In the genomic region with DNA sequence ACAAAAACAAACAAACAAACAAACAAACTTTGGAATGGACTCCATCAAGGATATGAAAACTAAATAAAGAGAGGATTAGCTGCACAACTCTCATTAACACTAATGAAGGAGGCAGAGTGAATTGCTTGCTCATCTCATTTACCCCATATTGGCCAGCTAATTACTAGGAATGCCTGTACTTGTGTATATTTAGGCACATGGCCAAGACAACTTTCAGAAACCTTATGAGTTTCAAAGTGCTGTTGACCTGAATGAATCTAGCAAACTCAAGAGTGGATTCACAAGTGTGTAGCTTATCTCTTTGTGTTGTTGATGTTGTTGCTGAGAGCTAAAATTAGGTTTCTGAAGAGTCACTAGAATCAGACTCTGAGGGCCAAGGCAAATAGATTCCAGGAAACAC, we compare ENCODE assay signal across 26 mouse cellular contexts.
A peak's percentile ranks its signal among the peaks of the same experiment; 100 is the strongest.
DNase-seq lines count a peak whose midpoint lies in the region; ATAC-seq and TF ChIP-seq lines count a peak whose summit lies in the region.
"Had no signal": no experiment of that assay in that cellular context is flagged by ENCODE, and none has a peak within 500 bp of the region (broad histone marks: within the 10 kb centered on the region; RNA-seq: fewer than 3 reads in every experiment).

No protein-coding gene starts in this region.

- H3K4me3 ChIP-seq in forebrain, embryonic 12.5 days (replicated peaks), result no peak overlapping the region
- no peak overlapping the region for H3K4me3 ChIP-seq in forebrain, embryonic 16.5 days (replicated peaks; ENCODE audit: low read length)
- H3K4me3 ChIP-seq in hindbrain, postnatal 0 days (ENCODE audit: low read length), result no peak overlapping the region
- no peak overlapping the region for H3K4me3 ChIP-seq in hindbrain, embryonic 13.5 days
- H3K4me3 ChIP-seq in midbrain, postnatal 0 days (ENCODE audit: low read depth, low read length), result no peak overlapping the region
- no peak overlapping the region for H3K4me3 ChIP-seq in midbrain, embryonic 11.5 days (ENCODE audit: low read depth, low read length)
- H3K4me3 ChIP-seq: embryonic facial prominence, embryonic 10.5 days; embryonic facial prominence, embryonic 13.5 days; erythroblast, embryonic 14.5 days; hindbrain, embryonic 12.5 days had no signal

- H3K27ac ChIP-seq in forebrain, embryonic 12.5 days, result no peak overlapping the region
- H3K27ac ChIP-seq in forebrain, embryonic 16.5 days (ENCODE audit: low read length), result no peak overlapping the region
- H3K27ac ChIP-seq in hindbrain, postnatal 0 days, result no peak overlapping the region
- H3K27ac ChIP-seq in hindbrain, embryonic 13.5 days, result no peak overlapping the region
- H3K27ac ChIP-seq in midbrain, postnatal 0 days (ENCODE audit: low read depth, low read length), result no peak overlapping the region
- no peak overlapping the region for H3K27ac ChIP-seq in midbrain, embryonic 11.5 days (ENCODE audit: low read depth, low read length)
- H3K27ac ChIP-seq: embryonic facial prominence, embryonic 10.5 days; embryonic facial prominence, embryonic 13.5 days; hindbrain, embryonic 12.5 days had no signal

- no peak overlapping the region for H3K9ac ChIP-seq in forebrain, embryonic 12.5 days
- H3K9ac ChIP-seq in forebrain, embryonic 16.5 days (replicated peaks; ENCODE audit: low read depth, low read length), result no peak overlapping the region
- no peak overlapping the region for H3K9ac ChIP-seq in hindbrain, postnatal 0 days (replicated peaks; ENCODE audit: low read length)
- no peak overlapping the region for H3K9ac ChIP-seq in hindbrain, embryonic 13.5 days
- no peak overlapping the region for H3K9ac ChIP-seq in midbrain, postnatal 0 days (replicated peaks; ENCODE audit: low read length, poor library complexity, severe bottlenecking)
- no peak overlapping the region for H3K9ac ChIP-seq in midbrain, embryonic 11.5 days (ENCODE audit: low read length)
- H3K9ac ChIP-seq: embryonic facial prominence, embryonic 13.5 days; hindbrain, embryonic 12.5 days had no signal

- no peaks in the 10 kb centered on the region for H3K27me3 ChIP-seq in forebrain, embryonic 12.5 days
- no peaks in the 10 kb centered on the region for H3K27me3 ChIP-seq in forebrain, embryonic 16.5 days (replicated peaks; ENCODE audit: control insufficient read depth, insufficient read depth, low read length)
- no peaks in the 10 kb centered on the region for H3K27me3 ChIP-seq in hindbrain, postnatal 0 days (ENCODE audit: insufficient read depth, low read length)
- H3K27me3 ChIP-seq in hindbrain, embryonic 13.5 days, result no peaks in the 10 kb centered on the region
- no peaks in the 10 kb centered on the region for H3K27me3 ChIP-seq in midbrain, postnatal 0 days (ENCODE audit: insufficient read depth, low read length)
- no peaks in the 10 kb centered on the region for H3K27me3 ChIP-seq in midbrain, embryonic 11.5 days (ENCODE audit: control insufficient read depth, insufficient read depth, low read length)
- H3K27me3 ChIP-seq: CH12.LX; embryonic facial prominence, embryonic 13.5 days; hindbrain, embryonic 12.5 days had no signal

- H3K4me1 ChIP-seq in forebrain, embryonic 12.5 days, result no peaks in the 10 kb centered on the region
- no peaks in the 10 kb centered on the region for H3K4me1 ChIP-seq in forebrain, embryonic 16.5 days (replicated peaks; ENCODE audit: control insufficient read depth, insufficient read depth, low read length)
- no peaks in the 10 kb centered on the region for H3K4me1 ChIP-seq in hindbrain, postnatal 0 days (ENCODE audit: insufficient read depth, low read length)
- H3K4me1 ChIP-seq in hindbrain, embryonic 13.5 days (replicated peaks), result no peaks in the 10 kb centered on the region
- H3K4me1 ChIP-seq in midbrain, postnatal 0 days (ENCODE audit: insufficient read depth, low read length), result no peaks in the 10 kb centered on the region
- H3K4me1 ChIP-seq in midbrain, embryonic 11.5 days (ENCODE audit: control insufficient read depth, insufficient read depth, low read length), result no peaks in the 10 kb centered on the region
- H3K4me1 ChIP-seq: embryonic facial prominence, embryonic 10.5 days; embryonic facial prominence, embryonic 13.5 days; hindbrain, embryonic 12.5 days had no signal

- no peaks in the 10 kb centered on the region for H3K9me3 ChIP-seq in forebrain, embryonic 12.5 days
- H3K9me3 ChIP-seq in forebrain, embryonic 16.5 days (ENCODE audit: control insufficient read depth, low read length), result no peaks in the 10 kb centered on the region
- H3K9me3 ChIP-seq in hindbrain, postnatal 0 days (ENCODE audit: low read length), result no peaks in the 10 kb centered on the region
- no peaks in the 10 kb centered on the region for H3K9me3 ChIP-seq in hindbrain, embryonic 13.5 days
- no peaks in the 10 kb centered on the region for H3K9me3 ChIP-seq in midbrain, postnatal 0 days (ENCODE audit: low read length)
- H3K9me3 ChIP-seq in midbrain, embryonic 11.5 days (ENCODE audit: control insufficient read depth, low read length), result no peaks in the 10 kb centered on the region
- H3K9me3 ChIP-seq: embryonic facial prominence, embryonic 10.5 days; embryonic facial prominence, embryonic 13.5 days; G1E; hindbrain, embryonic 12.5 days had no signal

- peak; percentile 18 for DNase-seq in hindbrain, postnatal 0 days (ENCODE audit: low spot score)
- peak; percentile 35 for DNase-seq in midbrain, postnatal 0 days (ENCODE audit: low spot score)
- no peak for DNase-seq in midbrain, embryonic 11.5 days (ENCODE audit: low spot score, missing footprints)
- DNase-seq in brain, embryonic 14.5 days (ENCODE audit: low read depth), result peak; percentile 69
- DNase-seq: adrenal gland, adult 2 months; adrenal gland, postnatal 14 days; B cell, adult 2 months; cerebellum, adult 11-12 months; cerebellum, adult 8-10 months; cerebellum, postnatal 10 days; cerebellum, postnatal 36 days; embryo, embryonic 11 days; gastrocnemius, postnatal 25 days; heart, adult 18-20 months had no signal

- TF ChIP-seq CTCF in hindbrain, postnatal 0 days (IDR thresholded peaks at IDR 0.05; ENCODE audit: low read depth), result no peak
- no peak for TF ChIP-seq CTCF in midbrain, postnatal 0 days (IDR thresholded peaks at IDR 0.05)
- TF ChIP-seq CTCF in brain, embryonic 14.5 days (IDR thresholded peaks at IDR 0.05; ENCODE audit: borderline replicate concordance, extremely low read depth, insufficient read depth, insufficient read length), result no peak

- H3K4me2 ChIP-seq in forebrain, embryonic 12.5 days, result no peak overlapping the region
- H3K4me2 ChIP-seq in forebrain, embryonic 16.5 days (ENCODE audit: low read length), result no peak overlapping the region
- H3K4me2 ChIP-seq in hindbrain, postnatal 0 days (ENCODE audit: low read depth, low read length), result no peak overlapping the region
- no peak overlapping the region for H3K4me2 ChIP-seq in hindbrain, embryonic 13.5 days
- H3K4me2 ChIP-seq in midbrain, postnatal 0 days (ENCODE audit: low read depth, low read length, poor library complexity, severe bottlenecking), result no peak overlapping the region
- no peak overlapping the region for H3K4me2 ChIP-seq in midbrain, embryonic 11.5 days
- H3K4me2 ChIP-seq: embryonic facial prominence, embryonic 13.5 days; hindbrain, embryonic 12.5 days had no signal

- no peak for TF ChIP-seq POLR2A in brain, embryonic 14.5 days (IDR thresholded peaks at IDR 0.05; ENCODE audit: borderline replicate concordance, extremely low read depth, insufficient read depth, insufficient read length, poor library complexity, severe bottlenecking)

- ATAC-seq in forebrain, embryonic 12.5 days (ENCODE audit: low FRiP score), result peak; percentile 33; the same call in 1 of the 2 replicates
- ATAC-seq in forebrain, embryonic 16.5 days, result no peak
- ATAC-seq in hindbrain, postnatal 0 days, result no peak
- ATAC-seq in hindbrain, embryonic 13.5 days (ENCODE audit: low FRiP score), result no peak
- no peak for ATAC-seq in midbrain, postnatal 0 days (ENCODE audit: low FRiP score)
- ATAC-seq in midbrain, embryonic 11.5 days (ENCODE audit: low FRiP score), result no peak
- ATAC-seq: hindbrain, embryonic 16.5 days; inflammation-experienced regulatory T-cells, adult 6 months; intestine, embryonic 16.5 days had no signal

- H3K36me3 ChIP-seq in forebrain, embryonic 12.5 days (replicated peaks), result no peaks in the 10 kb centered on the region
- no peaks in the 10 kb centered on the region for H3K36me3 ChIP-seq in forebrain, embryonic 16.5 days (ENCODE audit: control insufficient read depth, insufficient read depth)
- no peaks in the 10 kb centered on the region for H3K36me3 ChIP-seq in hindbrain, postnatal 0 days (ENCODE audit: insufficient read depth, low read length)
- H3K36me3 ChIP-seq in hindbrain, embryonic 13.5 days, result no peaks in the 10 kb centered on the region
- H3K36me3 ChIP-seq in midbrain, postnatal 0 days (ENCODE audit: insufficient read depth, low read length), result no peaks in the 10 kb centered on the region
- no peaks in the 10 kb centered on the region for H3K36me3 ChIP-seq in midbrain, embryonic 11.5 days (ENCODE audit: control insufficient read depth, insufficient read depth, low read length)
- H3K36me3 ChIP-seq: embryonic facial prominence, embryonic 10.5 days; embryonic facial prominence, embryonic 13.5 days; G1E; hindbrain, embryonic 12.5 days had no signal
